Mouse (Mus musculus): Measurements from ENCODE around the gene Jpt2. TPM values are rescaled to one million over a fixed set of nuclear protein-coding genes. Genes with fewer than 3 reads are reported as not detected.
"Not testable (repeated sequence)": the region's sequence is repeated elsewhere in the genome, so short reads cannot be mapped to it uniquely, and the experiment has no call there.

The Jpt2 gene
- polyA plus RNA-seq (2015; fragmentation: Nextera tagmentation; extraction: Ambion mirVana) = 219 and 228 TPM in 2 replicates

- Histone ChIP-seq H3K27me3 (no peaks in the 10 kb centered on the region), H3K36me3 (peaks cover 59% of the 10 kb centered on the region), H3K4me1 (peaks cover 12% of the 10 kb centered on the region), H3K4me2 (peak within 1 kb of the TSS; percentile 72), H3K27ac (peak within 1 kb of the TSS; percentile 90), H3K4me3 (replicated peaks) (peak within 1 kb of the TSS; percentile 98), H3K9me3 (replicated peaks) (no peaks in the 10 kb centered on the region), H3K9ac (peak within 1 kb of the TSS; percentile 91)
- peak; percentile 100 for ATAC-seq (replicated peaks; ENCODE audit: low FRiP score)
- under 1% methylated on average over 57 of the region's 59 CpGs for WGBS
Observed at GRCm38 (mm10) chr17:24960135-24960851, at the start of gene Jpt2. Jpt2 (minus strand) TSS chr17:24960689.

GRCm38 (mm10) chr17:25007480-25007879 lies 47.0 kb upstream of the Jpt2 start:
- peaks cover 86% of the 10 kb centered on the region for H3K36me3 ChIP-seq
- no peaks in the 10 kb centered on the region for H3K9me3 ChIP-seq (replicated peaks)
- no peak overlapping the region for H3K4me2 ChIP-seq
- H3K27ac ChIP-seq = no peak overlapping the region
- H3K4me3 ChIP-seq (replicated peaks) = no peak overlapping the region
- no peak for ATAC-seq (replicated peaks; ENCODE audit: low FRiP score)
- no peak overlapping the region for H3K9ac ChIP-seq
- no peaks in the 10 kb centered on the region; the same call in 1 of the 2 replicates for H3K4me1 ChIP-seq
- no peaks in the 10 kb centered on the region for H3K27me3 ChIP-seq

- WGBS = 97% methylated on average over 3 of the region's 3 CpGs
- ATAC-seq (replicated peaks; ENCODE audit: low FRiP score) = no peak
- Histone ChIP-seq H3K27ac (no peak overlapping the region), H3K9me3 (replicated peaks) (no peaks in the 10 kb centered on the region), H3K4me2 (no peak overlapping the region), H3K9ac (no peak overlapping the region), H3K4me3 (replicated peaks) (no peak overlapping the region), H3K4me1 (no peaks in the 10 kb centered on the region), H3K36me3 (peaks cover 86% of the 10 kb centered on the region), H3K27me3 (no peaks in the 10 kb centered on the region)
Observed at GRCm38 (mm10) chr17:25005102-25005501, 44.6 kb upstream of the Jpt2 start.

- Histone ChIP-seq H3K4me3 (replicated peaks) (no peak overlapping the region), H3K27me3 (no peaks in the 10 kb centered on the region), H3K4me1 (no peaks in the 10 kb centered on the region), H3K27ac (no peak overlapping the region), H3K9ac (no peak overlapping the region), H3K36me3 (peaks cover 98% of the 10 kb centered on the region), H3K9me3 (replicated peaks) (no peaks in the 10 kb centered on the region), H3K4me2 (no peak overlapping the region)
- WGBS = 92% methylated on average over 6 of the region's 6 CpGs
- ATAC-seq (replicated peaks; ENCODE audit: low FRiP score) = no peak
Observed at GRCm38 (mm10) chr17:24994721-24995120, 34.2 kb upstream of the Jpt2 start.

- H3K36me3 ChIP-seq = peaks cover 96% of the 10 kb centered on the region
- no peaks in the 10 kb centered on the region for H3K27me3 ChIP-seq
- WGBS = 94% methylated on average over 6 of the region's 6 CpGs
- H3K9me3 ChIP-seq (replicated peaks) = no peaks in the 10 kb centered on the region
- H3K4me2 ChIP-seq = no peak overlapping the region
- H3K9ac ChIP-seq = no peak overlapping the region
- H3K4me3 ChIP-seq (replicated peaks) = no peak overlapping the region
- no peaks in the 10 kb centered on the region for H3K4me1 ChIP-seq
- ATAC-seq (replicated peaks; ENCODE audit: low FRiP score) = no peak
- H3K27ac ChIP-seq = no peak overlapping the region
Observed at GRCm38 (mm10) chr17:24987221-24987620, 26.7 kb upstream of the Jpt2 start.

- Histone ChIP-seq H3K9ac (peak overlapping the region; percentile 42), H3K4me3 (replicated peaks) (peak overlapping the region; percentile 98), H3K27ac (peak overlapping the region; percentile 78), H3K4me1 (peaks cover 12% of the 10 kb centered on the region), H3K9me3 (replicated peaks) (no peaks in the 10 kb centered on the region), H3K36me3 (peaks cover 59% of the 10 kb centered on the region), H3K27me3 (no peaks in the 10 kb centered on the region), H3K4me2 (peak overlapping the region; percentile 72)
- peak; percentile 46 for ATAC-seq (replicated peaks; ENCODE audit: low FRiP score)
- WGBS = 13% methylated on average over 21 of the region's 21 CpGs
Observed at GRCm38 (mm10) chr17:24960852-24961715, 595 bp upstream of the Jpt2 start.

GRCm38 (mm10) chr17:24959371-24959770 lies 1.1 kb downstream of the Jpt2 start:
- no peak for ATAC-seq (replicated peaks; ENCODE audit: low FRiP score)
- Histone ChIP-seq H3K36me3 (peaks cover 59% of the 10 kb centered on the region), H3K9me3 (replicated peaks) (no peaks in the 10 kb centered on the region)

GRCm38 (mm10) chr17:24953291-24953690 lies 7.2 kb downstream of the Jpt2 start:
- H3K9ac ChIP-seq = no peak overlapping the region
- peak overlapping the region; percentile 72 for H3K27ac ChIP-seq
- ATAC-seq (replicated peaks; ENCODE audit: low FRiP score) = 0 out of 2 replicates have a peak, but pooled peaks have one; percentile 49
- H3K9me3 ChIP-seq (replicated peaks) = no peaks in the 10 kb centered on the region
- no peak overlapping the region for H3K4me3 ChIP-seq (replicated peaks)
- H3K4me1 ChIP-seq = peaks cover 12% of the 10 kb centered on the region; the same call in 1 of the 2 replicates
- WGBS = 73% methylated on average over 2 of the region's 2 CpGs
- no peak overlapping the region for H3K4me2 ChIP-seq
- H3K36me3 ChIP-seq = peaks cover 87% of the 10 kb centered on the region
- no peaks in the 10 kb centered on the region for H3K27me3 ChIP-seq

More at GRCm38 (mm10) chr17:24959371-24959770, 1.1 kb downstream of the Jpt2 start:
- H3K4me1 ChIP-seq = peaks cover 12% of the 10 kb centered on the region
- peak overlapping the region; percentile 72 for H3K4me2 ChIP-seq
- H3K27me3 ChIP-seq = no peaks in the 10 kb centered on the region
- peak overlapping the region; percentile 91 for H3K9ac ChIP-seq
- peak overlapping the region; percentile 90; the same call in 1 of the 2 replicates for H3K27ac ChIP-seq
- 41% methylated on average over 8 of the region's 8 CpGs for WGBS
- peak overlapping the region; percentile 98 for H3K4me3 ChIP-seq (replicated peaks)

- Histone ChIP-seq H3K9me3 (replicated peaks) (no peaks in the 10 kb centered on the region), H3K4me3 (replicated peaks) (no peak overlapping the region), H3K36me3 (peaks cover 94% of the 10 kb centered on the region), H3K4me2 (no peak overlapping the region), H3K27me3 (no peaks in the 10 kb centered on the region), H3K9ac (no peak overlapping the region), H3K27ac (no peak overlapping the region), H3K4me1 (peaks cover 10% of the 10 kb centered on the region; the same call in 1 of the 2 replicates)
- WGBS = 84% methylated on average over 2 of the region's 2 CpGs
- ATAC-seq (replicated peaks; ENCODE audit: low FRiP score) = no peak
Observed at GRCm38 (mm10) chr17:24950671-24951070, 9.8 kb downstream of the Jpt2 start.

GRCm38 (mm10) chr17:24948204-24948603 lies 12.3 kb downstream of the Jpt2 start:
- ATAC-seq (replicated peaks; ENCODE audit: low FRiP score) = no peak
- Histone ChIP-seq H3K9ac (no peak overlapping the region), H3K36me3 (peaks cover 96% of the 10 kb centered on the region), H3K4me1 (0 out of 2 replicates have a peak, but pooled peaks cover 4% of the 10 kb centered on the region), H3K9me3 (replicated peaks) (no peaks in the 10 kb centered on the region), H3K27ac (no peak overlapping the region), H3K4me3 (replicated peaks) (no peak overlapping the region), H3K4me2 (no peak overlapping the region), H3K27me3 (no peaks in the 10 kb centered on the region)
- 95% methylated on average over 5 of the region's 5 CpGs for WGBS

- H3K9ac ChIP-seq; ATAC-seq (replicated peaks; ENCODE audit: low FRiP score); H3K4me3 ChIP-seq (replicated peaks); H3K27ac ChIP-seq; H3K27me3 ChIP-seq; H3K4me2 ChIP-seq; H3K4me1 ChIP-seq; H3K9me3 ChIP-seq (replicated peaks): not testable (repeated sequence)
- peaks cover 70% of the 10 kb centered on the region for H3K36me3 ChIP-seq
- 85% methylated on average over 1 of the region's 1 CpGs for WGBS
Observed at GRCm38 (mm10) chr17:24943589-24943988, 16.9 kb downstream of the Jpt2 start.

- H3K9me3 ChIP-seq (replicated peaks) = no peaks in the 10 kb centered on the region
- no peak for ATAC-seq (replicated peaks; ENCODE audit: low FRiP score)
- H3K36me3 ChIP-seq = peaks cover 64% of the 10 kb centered on the region
- no peak overlapping the region for H3K9ac ChIP-seq
- H3K4me2 ChIP-seq = no peak overlapping the region
- no peak overlapping the region for H3K4me3 ChIP-seq (replicated peaks)
- H3K27me3 ChIP-seq = no peaks in the 10 kb centered on the region
- no peaks in the 10 kb centered on the region for H3K4me1 ChIP-seq
- no peak overlapping the region for H3K27ac ChIP-seq
- 86% methylated on average over 7 of the region's 7 CpGs for WGBS
Observed at GRCm38 (mm10) chr17:24943036-24943435, 17.5 kb downstream of the Jpt2 start.

Data from kidney, embryonic 15.5 days (tissue).